Mouse (Mus musculus) forebrain, embryonic 11.5 days (tissue): Measurements from ENCODE around the gene Ndel1. TPM values are rescaled to one million over a fixed set of nuclear protein-coding genes. Genes with fewer than 3 reads are reported as not detected.

ENCODE experiments used
- ATAC-seq: fragments of 200-750 bp; cut with Nextera tagmentation; replicated peaks from 2 replicates; pipeline ENCODE4 v1.8.0; 2017; ENCODE audit warnings: moderate TSS enrichment; ENCODE audit not compliant: low FRiP score
- DNase-seq: peaks from one replicate; pipeline ENCODE4 v3.0.0-alpha.2; 2017; ENCODE audit warnings: low spot score
- H3K27ac ChIP-seq: fragments of 300-500 bp; sonication (generic); 2 replicates; pipeline ENCODE4 v1.5.1; 2014; ENCODE audit warnings: low read depth, low read length
- H3K27me3 ChIP-seq: fragments of 300-500 bp; sonication (generic); 2 replicates; pipeline ENCODE4 v1.6.1; 2014; ENCODE audit warnings: mild to moderate bottlenecking, low read length, mixed read lengths; ENCODE audit not compliant: control insufficient read depth, insufficient read depth
- H3K36me3 ChIP-seq: fragments of 300-500 bp; sonication (generic); 2 replicates; pipeline ENCODE4 v1.6.1; 2014; ENCODE audit warnings: mild to moderate bottlenecking, low read length, moderate library complexity, mixed read lengths; ENCODE audit not compliant: control insufficient read depth, insufficient read depth
- H3K4me1 ChIP-seq: fragments of 300-500 bp; sonication (generic); replicated peaks from 2 replicates; pipeline ENCODE4 v1.6.1; 2014; ENCODE audit warnings: low read length, mixed read lengths; ENCODE audit not compliant: control insufficient read depth, insufficient read depth
- H3K4me2 ChIP-seq: fragments of 300-500 bp; sonication (generic); 2 replicates; pipeline ENCODE4 v1.6.1; 2014; ENCODE audit warnings: low read depth, mild to moderate bottlenecking, low read length, moderate library complexity, mixed read lengths; ENCODE audit not compliant: severe bottlenecking
- H3K4me3 ChIP-seq: fragments of 300-500 bp; sonication (generic); 2 replicates; pipeline ENCODE4 v1.5.1; 2014; ENCODE audit warnings: low read depth, low read length
- H3K9ac ChIP-seq: fragments of 300-500 bp; sonication (generic); 2 replicates; pipeline ENCODE4 v1.6.1; 2014; ENCODE audit warnings: low read length
- H3K9me3 ChIP-seq: fragments of 300-500 bp; sonication (generic); 2 replicates; pipeline ENCODE4 v1.6.1; 2016; ENCODE audit warnings: low read length, mixed read lengths; ENCODE audit not compliant: control insufficient read depth
- WGBS: fragments of 180-500 bp; shearing (Covaris S2); extraction: QIAGEN DNeasy Blood & Tissue Kit; methylation state at CpG from one replicate; pipeline ENCODE4 v1.1.7; 2014; 5-methylcytosine and 5-hydroxymethylcytosine counted together
- polyA plus RNA-seq: library from polyadenylated mRNA; unstranded; fragments of >200 nt; fragmentation: Nextera tagmentation; extraction: Ambion mirVana; gene quantifications from 2 replicates; pipeline ENCODE4 v1.2.1, GENCODE M21; 2014

Ndel1 gene
- polyA plus RNA-seq = 46.9 and 51.2 TPM in 2 replicates

- Histone ChIP-seq H3K27me3 (no peaks in the 10 kb centered on the region), H3K4me2 (no peak within 1 kb of the TSS), H3K9me3 (no peaks in the 10 kb centered on the region), H3K36me3 (no peaks in the 10 kb centered on the region), H3K4me1 (no peaks in the 10 kb centered on the region), H3K9ac (no peak within 1 kb of the TSS), H3K27ac (no peak within 1 kb of the TSS), H3K4me3 (no peak within 1 kb of the TSS)
- DNase-seq = no peak
- 71% methylated on average over 6 of the region's 6 CpGs for WGBS
- no peak for ATAC-seq
These were observed at the start of gene Ndel1 for GRCm38 (mm10) chr11:68871748-68872147. Gene Ndel1, minus strand, starts transcription at chr11:68871858.

GRCm38 (mm10) chr11:68914566-68914965 is 42.9 kb upstream of the Ndel1 start:
- Histone ChIP-seq H3K4me3 (no peak overlapping the region), H3K4me2 (no peak overlapping the region), H3K9me3 (no peaks in the 10 kb centered on the region), H3K27ac (no peak overlapping the region), H3K9ac (no peak overlapping the region), H3K27me3 (no peaks in the 10 kb centered on the region), H3K36me3 (no peaks in the 10 kb centered on the region), H3K4me1 (no peaks in the 10 kb centered on the region)
- WGBS = 95% methylated on average over 4 of the region's 4 CpGs
- DNase-seq (no peak), ATAC-seq (no peak)

GRCm38 (mm10) chr11:68911531-68912177 is 40.0 kb upstream of the Ndel1 start:
- Histone ChIP-seq H3K9ac (no peak overlapping the region), H3K36me3 (no peaks in the 10 kb centered on the region), H3K27ac (no peak overlapping the region), H3K4me3 (no peak overlapping the region), H3K4me2 (no peak overlapping the region), H3K4me1 (no peaks in the 10 kb centered on the region), H3K27me3 (no peaks in the 10 kb centered on the region), H3K9me3 (no peaks in the 10 kb centered on the region)
- 73% methylated on average over 14 of the region's 14 CpGs for WGBS
- ATAC-seq (no peak), DNase-seq (no peak)

GRCm38 (mm10) chr11:68908846-68909503 is 37.3 kb upstream of the Ndel1 start:
- ATAC-seq (no peak), DNase-seq (no peak)
- 45% methylated on average over 7 of the region's 7 CpGs for WGBS
- Histone ChIP-seq H3K4me1 (no peaks in the 10 kb centered on the region), H3K27ac (no peak overlapping the region), H3K4me3 (no peak overlapping the region), H3K36me3 (peaks cover 14% of the 10 kb centered on the region), H3K4me2 (no peak overlapping the region), H3K9ac (no peak overlapping the region), H3K27me3 (no peaks in the 10 kb centered on the region), H3K9me3 (no peaks in the 10 kb centered on the region)

GRCm38 (mm10) chr11:68907251-68907650 is 35.6 kb upstream of the Ndel1 start:
- Histone ChIP-seq H3K9me3 (no peaks in the 10 kb centered on the region), H3K27me3 (no peaks in the 10 kb centered on the region), H3K4me3 (no peak overlapping the region), H3K36me3 (peaks cover 24% of the 10 kb centered on the region), H3K9ac (no peak overlapping the region), H3K4me1 (no peaks in the 10 kb centered on the region; the same call in 1 of the 2 replicates), H3K4me2 (no peak overlapping the region), H3K27ac (no peak overlapping the region)
- WGBS = 79% methylated on average over 3 of the region's 3 CpGs
- no peak for DNase-seq
- no peak for ATAC-seq

- Histone ChIP-seq H3K9me3 (no peaks in the 10 kb centered on the region), H3K36me3 (peaks cover 24% of the 10 kb centered on the region), H3K4me1 (no peaks in the 10 kb centered on the region; the same call in 1 of the 2 replicates), H3K4me2 (no peak overlapping the region), H3K9ac (no peak overlapping the region), H3K4me3 (no peak overlapping the region), H3K27ac (no peak overlapping the region), H3K27me3 (no peaks in the 10 kb centered on the region)
- DNase-seq (no peak), ATAC-seq (no peak)
- WGBS = 89% methylated on average over 4 of the region's 4 CpGs
These were observed 34.8 kb upstream of the Ndel1 start for GRCm38 (mm10) chr11:68906461-68906790.

GRCm38 (mm10) chr11:68905665-68906460 is 34.2 kb upstream of the Ndel1 start:
- 92% methylated on average over 9 of the region's 9 CpGs for whole genome bisulfite sequencing
- H3K27me3 ChIP-seq = no peaks in the 10 kb centered on the region
- no peak overlapping the region for H3K4me3 ChIP-seq
- ATAC-seq (no peak), DNase-seq (no peak)
- no peaks in the 10 kb centered on the region for H3K9me3 ChIP-seq
- no peak overlapping the region for H3K9ac ChIP-seq
- peaks cover 2% of the 10 kb centered on the region; the same call in 1 of the 2 replicates for H3K4me1 ChIP-seq
- no peak overlapping the region for H3K4me2 ChIP-seq
- H3K27ac ChIP-seq = no peak overlapping the region
- peaks cover 24% of the 10 kb centered on the region for H3K36me3 ChIP-seq

GRCm38 (mm10) chr11:68905138-68905531 is 33.5 kb upstream of the Ndel1 start:
- H3K27me3 ChIP-seq = no peaks in the 10 kb centered on the region

More at GRCm38 (mm10) chr11:68905138-68905531, 33.5 kb upstream of the Ndel1 start:
- ATAC-seq = no peak
- Histone ChIP-seq H3K36me3 (peaks cover 24% of the 10 kb centered on the region), H3K4me1 (peaks cover 2% of the 10 kb centered on the region; the same call in 1 of the 2 replicates), H3K4me2 (no peak overlapping the region), H3K4me3 (no peak overlapping the region), H3K27ac (no peak overlapping the region), H3K9me3 (no peaks in the 10 kb centered on the region), H3K9ac (no peak overlapping the region)
- 91% methylated on average over 3 of the region's 3 CpGs for WGBS
- DNase-seq = no peak
